ENCODE assay signal across 23 mouse cellular contexts in the genomic region with DNA sequence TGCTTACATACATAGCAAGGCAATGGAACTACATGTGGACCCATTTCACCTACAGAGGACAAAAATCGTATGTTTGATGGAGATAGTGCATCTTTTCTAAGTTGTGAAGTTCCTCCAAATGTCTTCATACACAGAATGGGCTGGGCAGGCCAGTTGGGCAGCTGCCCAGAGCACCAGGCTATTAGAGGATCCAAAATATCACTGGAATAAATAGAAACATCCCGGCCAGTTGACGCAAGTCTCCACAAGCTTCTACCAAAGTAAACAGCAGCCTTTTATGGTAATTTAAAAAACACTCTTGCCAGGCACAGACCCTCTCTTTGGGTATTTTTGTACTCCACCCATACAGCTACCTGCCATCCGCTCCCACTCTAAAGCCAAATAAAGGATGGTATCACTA.
A peak's percentile ranks its signal among the peaks of the same experiment; 100 is the strongest.
DNase-seq lines count a peak whose midpoint lies in the region; ATAC-seq and TF ChIP-seq lines count a peak whose summit lies in the region.
"Had no signal": no experiment of that assay in that cellular context is flagged by ENCODE, and none has a peak within 500 bp of the region (broad histone marks: within the 10 kb centered on the region; RNA-seq: fewer than 3 reads in every experiment).

No protein-coding gene starts in this region.

- H3K9ac ChIP-seq in lung, embryonic 14.5 days = no peak overlapping the region
- no peak overlapping the region for H3K9ac ChIP-seq in lung, postnatal 0 days (replicated peaks; ENCODE audit: low read depth)
- H3K9ac ChIP-seq: forebrain, embryonic 13.5 days; heart, embryonic 15.5 days; hindbrain, embryonic 13.5 days; liver, embryonic 14.5 days; stomach, embryonic 15.5 days had no signal

- no peak for TF ChIP-seq EP300 in lung, postnatal 0 days (IDR thresholded peaks at IDR 0.05)

- no peak for TF ChIP-seq CTCF in lung, embryonic 14.5 days (IDR thresholded peaks at IDR 0.05; ENCODE audit: low read depth)
- TF ChIP-seq CTCF in lung, postnatal 0 days (IDR thresholded peaks at IDR 0.05) = no peak

- H3K4me3 ChIP-seq in lung, embryonic 14.5 days (ENCODE audit: low read depth, low read length) = no peak overlapping the region
- H3K4me3 ChIP-seq in lung, postnatal 0 days (ENCODE audit: low read depth, low read length) = no peak overlapping the region
- H3K4me3 ChIP-seq: forebrain, embryonic 13.5 days; heart, embryonic 15.5 days; hindbrain, embryonic 13.5 days; midbrain, embryonic 10.5 days; stomach, embryonic 15.5 days had no signal

- no peaks in the 10 kb centered on the region for H3K27me3 ChIP-seq in lung, embryonic 14.5 days (ENCODE audit: insufficient read depth, low read length)
- H3K27me3 ChIP-seq in lung, postnatal 0 days (replicated peaks; ENCODE audit: insufficient read depth, low read length) = no peaks in the 10 kb centered on the region
- H3K27me3 ChIP-seq: CH12.LX; forebrain, embryonic 13.5 days; heart, embryonic 15.5 days had no signal

- no peaks in the 10 kb centered on the region for H3K9me3 ChIP-seq in lung, embryonic 14.5 days (ENCODE audit: low read depth, low read length)
- H3K9me3 ChIP-seq in lung, postnatal 0 days (ENCODE audit: low read length) = no peaks in the 10 kb centered on the region
- H3K9me3 ChIP-seq: forebrain, embryonic 13.5 days; G1E; heart, embryonic 15.5 days; hindbrain, embryonic 13.5 days; midbrain, embryonic 10.5 days; stomach, embryonic 15.5 days had no signal

- no peak overlapping the region for H3K27ac ChIP-seq in lung, embryonic 14.5 days (ENCODE audit: low read depth)
- H3K27ac ChIP-seq in lung, postnatal 0 days (ENCODE audit: low read length) = no peak overlapping the region
- H3K27ac ChIP-seq: forebrain, embryonic 13.5 days; heart, embryonic 15.5 days; hindbrain, embryonic 13.5 days; liver, embryonic 14.5 days; midbrain, embryonic 10.5 days; stomach, embryonic 15.5 days had no signal

- no peak overlapping the region for H3K4me2 ChIP-seq in lung, embryonic 14.5 days
- H3K4me2 ChIP-seq in lung, postnatal 0 days (replicated peaks; ENCODE audit: low read depth, low read length) = no peak overlapping the region
- H3K4me2 ChIP-seq: forebrain, embryonic 13.5 days; heart, embryonic 15.5 days; hindbrain, embryonic 13.5 days; stomach, embryonic 15.5 days had no signal

- no peak for ATAC-seq in lung, embryonic 14.5 days (ENCODE audit: insufficient read depth)
- ATAC-seq in lung, postnatal 0 days = no peak
- ATAC-seq: forebrain, embryonic 13.5 days; midbrain, embryonic 16.5 days; Patski had no signal

- H3K4me1 ChIP-seq in lung, embryonic 14.5 days (ENCODE audit: insufficient read depth) = no peaks in the 10 kb centered on the region
- no peaks in the 10 kb centered on the region for H3K4me1 ChIP-seq in lung, postnatal 0 days (ENCODE audit: insufficient read depth, low read depth, low read length)
- H3K4me1 ChIP-seq: forebrain, embryonic 13.5 days; stomach, embryonic 15.5 days had no signal

- 62% methylated on average over 4 of the region's 4 CpGs for WGBS in lung, embryonic 14.5 days
- WGBS in lung, postnatal 0 days = 56% methylated on average over 4 of the region's 4 CpGs

- intact Hi-C loops in heart, postnatal 36 days (cut with DNase I) = loop anchor here (5.0 kb wide), 1 partner anchor 61 kb away; no protein-coding TSS in a partner anchor

- peak; percentile 33 to 39 for DNase-seq in heart, adult 18-20 months
- no peak for DNase-seq in heart, postnatal 36 days
- peak; percentile 49 for DNase-seq in lung, embryonic 14.5 days
- no peak for DNase-seq in lung, postnatal 0 days (ENCODE audit: low spot score)
- DNase-seq in gastrocnemius, postnatal 25 days = peak; percentile 46
- DNase-seq in skeletal muscle tissue, adult 2 months (ENCODE audit: low read depth, low spot score) = peak; percentile 74
- no peak for DNase-seq in thymus, postnatal 25 days
- DNase-seq: adrenal gland, postnatal 14 days; B cell, adult 2 months; cerebellum, postnatal 36 days; kidney, adult 18-20 months; kidney, postnatal 4 days; thymus, postnatal 36 days had no signal

- no peaks in the 10 kb centered on the region for H3K36me3 ChIP-seq in lung, embryonic 14.5 days (ENCODE audit: insufficient read depth)
- no peaks in the 10 kb centered on the region for H3K36me3 ChIP-seq in lung, postnatal 0 days (ENCODE audit: insufficient read depth, low read length)
- H3K36me3 ChIP-seq: G1E; heart, embryonic 15.5 days; hindbrain, embryonic 13.5 days; midbrain, embryonic 10.5 days; stomach, embryonic 15.5 days had no signal

Comparison
In these comparisons a context has a peak if more than half of its experiments do, and no peak if none do; other contexts are left out.
1. DNase-seq: peak in heart, adult 18-20 months (2 of 2), lung, embryonic 14.5 days (single experiment), gastrocnemius, postnatal 25 days (single experiment) and skeletal muscle tissue, adult 2 months (single experiment); none in heart, postnatal 36 days (0 of 2), lung, postnatal 0 days (single experiment) and thymus, postnatal 25 days (single experiment).